Mouse (Mus musculus): ENCODE data around the gene Mboat1. TPM values are rescaled to one million over a fixed set of nuclear protein-coding genes. Genes with fewer than 3 reads are reported as not detected.

Gene Mboat1
- polyA plus RNA-seq, 1 experiment: 2.7 TPM

GRCm38 (mm10) chr13:30185549-30185948, 49.3 kb downstream of the Mboat1 start:
- no peak for DNase-seq (ENCODE audit: extremely low spot score in 1 of 2, low spot score in 1 of 2)

- DNase-seq (ENCODE audit: extremely low spot score in 1 of 2, low spot score in 1 of 2): peak in 1 of 2 experiments; percentile 25
Measured at GRCm38 (mm10) chr13:30185959-30186358, 49.7 kb downstream of the Mboat1 start.

GRCm38 (mm10) chr13:30186456-30186855, 50.2 kb downstream of the Mboat1 start:
- peak; percentile 36 to 74 for DNase-seq (ENCODE audit: extremely low spot score in 1 of 2, low spot score in 1 of 2)

GRCm38 (mm10) chr13:30192031-30192716, 55.9 kb downstream of the Mboat1 start:
- DNase-seq (ENCODE audit: extremely low spot score in 1 of 2, low spot score in 1 of 2): no peak

GRCm38 (mm10) chr13:30193363-30193762, 57.1 kb downstream of the Mboat1 start:
- DNase-seq (ENCODE audit: extremely low spot score in 1 of 2, low spot score in 1 of 2): no peak

- DNase-seq (ENCODE audit: extremely low spot score in 1 of 2, low spot score in 1 of 2): no peak
Measured at GRCm38 (mm10) chr13:30194834-30195233, 58.5 kb downstream of the Mboat1 start.

GRCm38 (mm10) chr13:30196661-30197060, 60.4 kb downstream of the Mboat1 start:
- DNase-seq (ENCODE audit: extremely low spot score in 1 of 2, low spot score in 1 of 2): no peak

- DNase-seq (ENCODE audit: extremely low spot score in 1 of 2, low spot score in 1 of 2): no peak
Measured at GRCm38 (mm10) chr13:30198101-30198570, 61.8 kb downstream of the Mboat1 start.

- no peak for DNase-seq (ENCODE audit: extremely low spot score in 1 of 2, low spot score in 1 of 2)
Measured at GRCm38 (mm10) chr13:30199821-30200220, 63.5 kb downstream of the Mboat1 start.

- DNase-seq (ENCODE audit: extremely low spot score in 1 of 2, low spot score in 1 of 2): no peak
Measured at GRCm38 (mm10) chr13:30200737-30201136, 64.4 kb downstream of the Mboat1 start.

GRCm38 (mm10) chr13:30203018-30203417, 66.7 kb downstream of the Mboat1 start:
- DNase-seq (ENCODE audit: extremely low spot score in 1 of 2, low spot score in 1 of 2): no peak

GRCm38 (mm10) chr13:30208176-30208575, 71.9 kb downstream of the Mboat1 start:
- no peak for DNase-seq (ENCODE audit: extremely low spot score in 1 of 2, low spot score in 1 of 2)

GRCm38 (mm10) chr13:30213276-30213675, 77.0 kb downstream of the Mboat1 start:
- DNase-seq (ENCODE audit: extremely low spot score in 1 of 2, low spot score in 1 of 2): no peak

GRCm38 (mm10) chr13:30217588-30218371, 81.5 kb downstream of the Mboat1 start:
- no peak for DNase-seq (ENCODE audit: extremely low spot score in 1 of 2, low spot score in 1 of 2)

- no peak for DNase-seq (ENCODE audit: extremely low spot score in 1 of 2, low spot score in 1 of 2)
Measured at GRCm38 (mm10) chr13:30219597-30219996, 83.3 kb downstream of the Mboat1 start.

- DNase-seq (ENCODE audit: extremely low spot score in 1 of 2, low spot score in 1 of 2): no peak
Measured at GRCm38 (mm10) chr13:30221316-30221715, 85.0 kb downstream of the Mboat1 start.

- no peak for DNase-seq (ENCODE audit: extremely low spot score in 1 of 2, low spot score in 1 of 2)
Measured at GRCm38 (mm10) chr13:30224114-30224513, 87.8 kb downstream of the Mboat1 start.

GRCm38 (mm10) chr13:30224659-30225058, 88.4 kb downstream of the Mboat1 start:
- DNase-seq (ENCODE audit: extremely low spot score in 1 of 2, low spot score in 1 of 2): no peak

GRCm38 (mm10) chr13:30228762-30229161, 92.5 kb downstream of the Mboat1 start:
- DNase-seq (ENCODE audit: extremely low spot score in 1 of 2, low spot score in 1 of 2): no peak

- no peak for DNase-seq (ENCODE audit: extremely low spot score in 1 of 2, low spot score in 1 of 2)
Measured at GRCm38 (mm10) chr13:30229625-30230139, 93.4 kb downstream of the Mboat1 start.

GRCm38 (mm10) chr13:30235056-30235750, 98.9 kb downstream of the Mboat1 start:
- DNase-seq (ENCODE audit: extremely low spot score in 1 of 2, low spot score in 1 of 2): peak; percentile 11 to 22
